In genomic region chr17:29411821-29412425, GRCm38 (mm10) we compare ENCODE assay signal across 7 mouse cellular contexts.
"Had no signal": no experiment of that assay in that cellular context is flagged by ENCODE, and none has a peak within 500 bp of the region (broad histone marks: within the 10 kb centered on the region; RNA-seq: fewer than 3 reads in every experiment).

No protein-coding gene starts in this region.

- DNase-seq: kidney, adult 8-10 months; kidney, postnatal 36 days; left cerebral cortex, postnatal 4 days; lung, embryonic 14.5 days; lung, postnatal 10 days; thymus, adult 2 months; thymus, postnatal 25 days had no signal
